Mouse (Mus musculus) brain, adult 2 months (tissue): Measurements from ENCODE around the gene Zfp526.

Source experiments
- DNase-seq: peaks from one replicate; pipeline ENCODE4 v3.0.0; 2011; ENCODE audit warnings: low read depth, low spot score

The Zfp526 gene

DNA sequence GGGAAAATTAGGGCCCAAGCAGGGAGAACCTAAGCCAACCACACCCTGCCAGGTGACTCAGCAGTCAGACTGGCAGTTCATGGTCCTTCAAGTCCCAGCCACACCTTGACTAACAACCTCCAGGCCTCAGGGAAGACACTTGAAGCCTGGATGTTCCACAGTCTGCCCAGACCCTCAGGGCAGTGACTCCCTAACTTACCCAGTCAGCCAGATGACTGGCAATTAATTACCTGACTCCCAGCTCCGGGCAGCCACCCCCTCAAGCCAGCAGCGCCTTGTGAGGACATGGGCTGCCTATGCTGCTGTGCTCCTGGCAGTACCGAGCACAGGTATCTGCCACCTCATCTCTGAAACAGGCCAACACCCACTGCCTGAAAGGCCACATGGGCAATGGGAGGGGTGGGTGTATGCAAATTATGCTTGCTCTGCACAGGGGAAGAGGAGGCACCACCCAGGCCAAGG is 12.0 kb upstream of the Zfp526 start:
- DNase-seq: no peak

DNA sequence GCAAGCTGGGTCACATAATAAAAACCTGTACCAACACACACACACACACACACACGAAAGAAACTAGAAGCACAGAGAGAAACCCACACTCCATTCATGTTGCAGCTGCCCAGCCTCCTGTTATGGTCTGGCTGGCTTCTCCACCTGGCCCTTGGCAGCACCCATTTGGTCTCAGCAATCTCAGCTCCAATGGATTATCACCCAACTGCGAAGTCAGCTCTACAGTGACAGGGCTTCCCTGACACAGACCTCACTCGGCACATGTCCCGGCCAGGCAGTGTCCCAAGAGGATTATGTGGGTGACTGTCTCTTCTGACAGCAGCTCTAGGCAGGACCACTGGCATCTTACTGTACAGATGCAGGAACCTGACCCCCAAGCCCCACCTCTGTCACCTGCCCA is 10.7 kb upstream of the Zfp526 start:
- DNase-seq: no peak

GRCm38 (mm10) chr7:25213099-25213498 is 8.1 kb upstream of the Zfp526 start:
- DNase-seq: no peak

DNA sequence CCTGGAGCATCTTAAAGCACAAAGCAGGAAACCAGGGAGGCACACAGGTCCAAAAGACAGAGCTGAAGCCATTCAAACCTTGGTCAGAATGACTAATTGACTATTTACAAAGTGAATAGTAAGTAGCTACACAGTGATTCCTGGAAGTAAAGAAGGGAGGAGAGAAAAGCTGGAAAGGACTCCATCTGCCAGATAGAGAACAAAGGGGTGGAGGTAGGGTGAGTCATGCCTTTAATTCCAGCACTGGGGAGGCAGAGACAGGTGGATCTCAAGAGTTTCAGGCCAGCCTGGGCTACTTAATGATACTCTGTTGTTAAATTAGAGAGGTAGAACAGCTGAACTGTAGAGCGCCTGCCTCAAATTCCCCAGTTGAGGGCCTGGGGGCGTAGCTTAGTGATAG is 7.1 kb upstream of the Zfp526 start:
- no peak for DNase-seq

DNA sequence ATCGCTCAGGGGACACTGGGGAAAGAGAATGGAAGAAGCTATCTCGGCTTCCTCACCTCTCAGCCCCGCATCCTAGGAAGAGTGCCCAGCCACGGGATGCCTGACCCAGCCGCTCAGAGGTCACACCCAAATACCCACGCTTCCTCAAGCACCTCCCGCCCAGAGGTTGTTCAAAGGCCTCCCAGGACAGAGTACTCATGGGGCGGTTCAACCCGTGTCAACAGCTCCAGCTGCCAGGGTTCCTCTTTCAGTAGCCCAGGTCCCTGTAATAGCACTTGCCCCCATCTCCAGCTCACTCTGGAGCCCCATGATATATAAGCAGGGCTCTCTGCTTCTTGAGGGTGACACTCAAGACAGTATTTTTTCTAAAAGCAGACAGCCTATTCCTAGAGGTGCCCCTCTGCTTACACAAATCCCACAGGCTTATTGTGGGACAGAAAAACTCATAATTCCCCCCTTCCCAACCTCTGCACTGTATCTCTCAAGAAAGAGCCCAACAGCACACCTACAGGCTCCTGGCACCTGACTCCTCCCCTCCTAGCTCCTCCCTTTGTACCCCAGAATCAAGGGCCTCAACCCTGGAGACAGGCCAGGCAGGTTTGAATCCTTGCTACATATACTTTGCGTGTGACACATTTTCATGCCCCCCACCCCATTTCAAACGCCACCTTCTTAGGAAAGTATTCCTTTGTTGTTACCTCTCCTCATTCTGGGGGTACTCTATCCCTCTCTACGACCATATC is 3.4 kb upstream of the Zfp526 start:
- DNase-seq: no peak

DNA sequence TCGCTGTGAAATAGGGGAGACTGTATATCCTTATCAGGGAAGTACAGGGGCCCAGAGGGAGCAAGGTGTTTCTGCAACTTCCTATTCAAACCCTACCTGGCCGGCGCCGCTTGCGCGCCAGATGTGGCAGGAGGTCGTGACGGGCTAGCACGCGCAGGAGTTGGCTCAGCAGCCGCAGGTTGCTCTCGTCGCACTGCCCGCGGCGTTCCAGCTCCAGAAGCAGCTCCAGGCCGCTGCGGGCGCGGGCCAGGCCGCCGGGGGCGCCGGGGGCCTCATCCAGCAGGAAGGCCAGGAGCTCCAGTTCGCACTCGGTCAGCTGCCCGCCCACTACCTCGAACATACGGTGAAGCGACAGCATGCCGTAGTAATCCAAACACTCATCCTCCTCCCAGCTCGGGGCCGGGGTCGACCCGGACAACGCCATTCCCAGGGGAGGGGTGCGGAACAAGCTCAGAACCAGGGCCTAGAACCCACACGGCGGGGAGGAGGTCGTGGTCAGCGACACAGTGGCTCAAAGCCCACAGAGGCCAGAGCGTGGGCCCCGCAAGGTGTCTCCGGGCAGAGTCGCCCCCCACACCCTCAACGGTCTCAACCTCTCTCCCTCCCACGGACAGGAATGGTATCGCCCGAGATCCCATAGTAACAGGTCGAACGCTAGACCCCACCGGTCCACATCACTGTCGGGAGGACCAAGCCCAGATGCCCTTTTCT is 2.4 kb upstream of the Zfp526 start:
- peak; percentile 67 for DNase-seq

- no peak for DNase-seq
These were observed 1.8 kb upstream of the Zfp526 start for GRCm38 (mm10) chr7:25219416-25219750.

DNA sequence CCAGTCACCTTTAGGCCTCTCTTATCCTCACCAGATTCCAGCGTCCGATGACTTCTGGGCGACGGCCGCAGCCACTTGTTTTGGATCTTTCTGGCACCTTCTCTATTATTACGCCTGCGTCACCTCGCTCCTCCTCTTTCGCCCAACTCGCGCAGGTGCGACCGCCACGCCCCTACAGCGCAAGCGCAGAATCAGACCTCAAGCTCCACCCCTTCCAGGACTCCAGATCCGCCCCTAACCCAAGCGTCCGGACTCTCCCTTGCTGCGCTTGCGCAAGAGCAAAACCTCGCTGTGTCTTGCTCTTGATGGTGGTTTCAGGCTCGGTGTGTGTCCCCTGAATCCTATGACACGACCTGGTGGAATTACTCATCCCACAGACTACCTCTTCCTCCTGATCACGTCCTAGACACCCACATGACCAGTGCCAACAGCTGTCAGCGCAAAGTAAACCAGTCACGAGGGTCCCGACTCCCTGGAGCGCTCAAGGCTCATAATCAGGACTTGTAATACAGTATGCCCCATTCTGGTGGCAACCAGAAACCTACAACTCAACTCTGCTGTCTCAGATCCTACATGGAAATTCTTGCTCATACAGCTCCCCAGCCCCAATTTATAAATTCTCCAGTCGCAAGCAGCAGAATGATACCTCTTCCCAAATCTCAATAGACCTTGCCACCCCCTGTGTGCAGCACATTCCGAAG is 1.3 kb upstream of the Zfp526 start:
- peak; percentile 99 for DNase-seq

DNA sequence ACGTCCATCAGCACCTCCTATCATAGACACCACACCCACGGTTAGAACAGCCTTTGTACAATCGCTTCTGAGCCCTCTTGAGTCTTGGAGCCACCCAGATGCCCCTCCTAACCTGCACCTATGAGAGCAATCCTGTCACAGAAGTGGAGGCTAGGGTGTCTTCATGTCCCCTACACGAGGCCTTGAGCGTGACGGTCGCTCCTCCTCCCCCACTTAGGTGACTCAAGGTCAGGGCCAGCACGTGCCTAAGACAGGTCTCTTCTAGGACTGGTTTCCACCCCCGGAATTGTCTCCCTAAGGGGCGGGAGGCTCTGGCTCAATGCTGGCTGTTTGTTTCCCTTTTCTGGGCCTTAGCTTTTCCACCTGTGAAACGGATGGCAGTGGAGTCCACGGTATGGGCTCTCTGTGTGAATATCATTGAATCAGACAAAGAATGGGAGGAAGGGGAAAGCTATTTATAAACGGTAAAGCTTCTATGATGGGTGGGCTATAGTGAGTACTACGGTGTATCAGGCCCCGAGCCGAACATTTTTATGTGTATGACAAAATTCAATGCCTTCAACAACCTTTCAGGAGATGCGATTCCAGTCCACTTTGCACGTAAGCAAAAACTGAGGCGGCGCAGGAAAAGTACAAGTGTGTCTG is 646 bp upstream of the Zfp526 start, which contains the start of gene Dedd2:
Gene Dedd2, minus strand, starts transcription at position 159 of the 645 bp plus-strand sequence.
- no peak for DNase-seq

- no peak for DNase-seq
These were observed 1.2 kb downstream of the Zfp526 start for GRCm38 (mm10) chr7:25222275-25222967.

DNA sequence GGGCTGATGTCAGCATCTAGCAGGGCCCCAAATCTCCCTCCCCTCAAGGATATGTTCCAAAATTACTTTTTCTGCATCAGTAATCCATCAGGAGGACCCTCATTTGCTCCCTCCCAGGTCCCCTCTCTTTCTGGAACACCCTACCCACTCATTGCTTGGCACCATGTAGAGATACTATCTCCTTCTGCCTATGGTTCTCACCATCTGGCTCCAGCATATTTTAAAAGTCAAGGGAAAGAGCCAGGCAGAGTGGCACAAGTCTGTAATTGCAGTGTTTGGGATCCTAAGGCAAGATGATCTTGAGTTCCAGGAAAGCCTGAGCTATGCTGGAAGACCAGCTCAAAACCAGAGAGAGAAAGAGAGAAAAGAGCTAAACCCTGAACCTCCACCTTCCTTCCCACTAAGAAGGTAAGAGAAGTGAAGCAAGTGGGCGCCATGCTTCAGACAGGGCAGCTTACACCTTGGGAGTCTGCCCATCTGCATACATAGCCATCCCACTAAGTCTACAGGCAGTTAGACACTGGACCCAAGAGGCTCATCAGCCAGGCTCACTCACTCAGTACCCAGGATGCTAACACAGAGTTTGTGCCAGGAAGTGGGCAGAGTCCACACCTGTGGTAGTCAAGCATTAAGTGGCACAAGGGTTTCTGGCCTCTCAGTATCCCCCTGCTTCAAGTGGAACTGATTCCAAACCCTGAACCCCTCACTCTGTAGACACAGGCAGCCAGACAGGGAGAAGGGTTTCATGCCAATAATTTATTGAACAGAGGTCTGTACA is 6.5 kb downstream of the Zfp526 start:
- peak; percentile 58 for DNase-seq

DNA sequence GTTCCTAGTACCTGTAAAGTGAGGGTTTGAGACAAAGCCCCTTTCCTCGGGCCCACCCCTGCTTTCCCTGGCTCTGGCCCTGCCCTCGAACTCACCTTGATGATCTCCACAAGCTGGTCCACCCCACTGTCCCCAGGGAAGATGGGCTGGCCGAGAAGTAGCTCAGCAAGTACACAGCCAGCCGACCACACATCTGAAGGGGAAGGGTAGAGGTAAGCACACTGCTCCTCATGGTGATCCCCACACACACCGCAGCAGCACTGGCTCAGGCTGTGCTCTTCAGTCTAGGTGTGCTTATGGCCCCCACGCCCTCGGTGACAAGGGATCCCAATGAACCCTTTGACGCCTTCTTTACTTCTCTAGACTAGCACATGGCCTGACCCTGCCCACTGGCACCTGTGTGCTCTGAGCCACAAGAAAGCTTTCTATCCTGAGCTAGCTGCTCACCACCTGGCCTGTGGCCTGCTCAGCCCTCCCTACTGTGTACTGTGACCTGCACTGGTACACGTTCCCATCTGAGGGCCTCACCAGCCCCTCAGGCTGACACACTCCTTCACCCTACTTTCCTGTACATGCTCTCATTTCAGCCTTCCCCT is 9.6 kb downstream of the Zfp526 start:
- DNase-seq: no peak

- no peak for DNase-seq
These were observed 10.9 kb downstream of the Zfp526 start for GRCm38 (mm10) chr7:25232101-25232648.

- no peak for DNase-seq
These were observed 11.8 kb downstream of the Zfp526 start for GRCm38 (mm10) chr7:25233061-25233460.

- no peak for DNase-seq
These were observed 14.3 kb downstream of the Zfp526 start for GRCm38 (mm10) chr7:25235526-25235925.

GRCm38 (mm10) chr7:25237249-25238014 is 16.2 kb downstream of the Zfp526 start, which contains the start of gene Gsk3a:
Gsk3a (minus strand) TSS chr7:25237851.
- peak; percentile 100 for DNase-seq

DNA sequence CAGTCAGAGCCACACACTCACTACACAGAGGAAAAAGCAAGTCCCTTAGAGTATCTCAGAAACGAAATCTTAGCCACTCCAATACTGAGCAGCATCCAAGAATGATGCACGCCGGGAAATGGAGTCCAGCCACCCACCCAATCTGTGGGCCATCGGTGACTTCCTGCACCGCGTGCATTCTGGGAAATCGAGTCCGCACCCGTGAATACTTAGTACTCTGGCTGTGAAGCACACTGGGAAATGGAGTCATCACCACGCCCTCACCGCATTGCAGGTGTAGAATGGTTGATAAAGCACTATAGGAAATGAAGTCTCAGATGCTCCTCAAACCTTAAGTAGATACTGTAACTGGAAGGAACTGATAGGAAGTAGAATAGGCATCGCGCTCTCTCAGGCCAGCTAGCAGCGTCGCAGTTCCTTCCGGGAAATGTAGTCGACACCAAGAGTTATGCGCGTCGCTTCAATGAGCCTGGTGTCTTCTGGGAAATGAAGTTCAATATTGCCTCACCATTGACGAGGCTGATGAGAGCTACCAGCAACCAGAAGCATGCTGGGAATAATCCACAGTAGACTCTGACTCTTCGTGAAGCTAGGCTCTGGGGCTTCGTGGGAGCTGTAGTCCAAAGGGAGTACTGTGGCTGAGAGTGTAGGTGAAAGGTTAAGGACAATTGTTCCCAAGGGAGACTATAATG is 16.9 kb downstream of the Zfp526 start:
- DNase-seq: peak; percentile 100

DNA sequence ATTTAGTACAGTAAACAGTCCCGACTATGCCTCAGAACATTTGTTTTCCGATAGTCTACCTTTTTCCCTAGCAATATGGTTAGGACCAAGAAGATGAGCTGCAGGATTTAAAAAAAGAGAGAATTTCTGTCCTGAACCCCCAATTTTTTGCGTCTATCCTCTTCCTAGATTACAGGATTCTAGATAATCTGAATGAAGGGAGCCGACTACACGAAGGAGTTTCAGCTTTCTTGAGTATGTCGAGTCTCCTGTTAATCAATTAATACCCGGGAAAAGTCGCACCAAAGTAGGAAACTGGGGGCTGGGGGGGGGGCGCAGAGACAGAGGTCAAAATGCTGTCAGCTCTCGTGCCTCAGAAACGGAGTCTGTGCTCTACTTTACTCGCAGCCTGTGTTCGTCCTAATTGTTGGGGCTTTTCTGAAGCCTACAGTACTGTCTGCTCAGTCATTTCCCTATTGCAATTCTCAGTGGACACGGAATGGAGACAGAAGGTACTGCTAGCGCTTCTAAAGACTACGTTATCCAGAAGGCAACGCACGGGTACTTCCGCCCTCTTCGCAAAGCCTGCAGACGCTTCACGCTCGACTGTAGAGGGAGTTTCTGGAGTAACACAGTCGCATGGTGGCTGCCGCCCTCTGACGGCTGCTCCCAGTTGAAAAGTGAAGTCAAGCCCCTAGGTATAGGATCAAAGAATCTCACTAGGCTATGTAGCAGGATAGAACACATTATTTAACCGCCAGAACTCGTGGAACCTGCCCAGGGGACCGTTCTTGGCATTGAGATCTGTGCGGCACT is 17.8 kb downstream of the Zfp526 start:
- DNase-seq: peak; percentile 99
